In the genomic region with DNA sequence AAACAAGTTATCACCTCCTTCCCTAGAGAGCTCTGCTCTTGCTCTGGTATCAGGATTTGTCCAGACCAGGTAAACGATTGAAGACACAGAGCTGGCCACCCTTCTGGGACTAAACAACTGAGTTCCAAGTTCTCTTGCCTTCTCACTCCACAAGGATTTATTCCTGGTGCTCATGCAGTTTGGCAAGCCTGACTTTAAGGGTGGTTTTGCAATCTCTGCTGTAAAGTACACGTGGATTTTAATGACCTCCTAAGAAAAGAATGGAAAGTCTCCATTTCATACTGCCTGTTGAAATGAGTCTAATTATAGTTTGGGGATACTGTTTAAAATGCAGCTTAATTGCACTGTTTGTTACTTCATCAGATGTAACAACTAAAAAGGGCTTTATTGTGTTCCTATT, we compare ENCODE assay signal across 9 mouse cellular contexts. TPM values are rescaled to one million over a fixed set of nuclear protein-coding genes. Genes with fewer than 3 reads are reported as not detected.
DNase-seq lines count a peak whose midpoint lies in the region; ATAC-seq and TF ChIP-seq lines count a peak whose summit lies in the region.
"Had no signal": no experiment of that assay in that cellular context is flagged by ENCODE, and none has a peak within 500 bp of the region (broad histone marks: within the 10 kb centered on the region; RNA-seq: fewer than 3 reads in every experiment).

No protein-coding gene starts in this region.

- peak overlapping the region; percentile 73 for H3K4me3 ChIP-seq in erythroblast, embryonic 14.5 days (replicated peaks)
- no peak overlapping the region for H3K4me3 ChIP-seq in lung, postnatal 0 days (ENCODE audit: low read depth, low read length)
- H3K4me3 ChIP-seq in liver, embryonic 12.5 days: peak overlapping the region; percentile 98

- peaks cover 23% of the 10 kb centered on the region for H3K36me3 ChIP-seq in erythroblast, embryonic 14.5 days (ENCODE audit: control insufficient read depth)
- peaks cover 4% of the 10 kb centered on the region; the same call in 1 of the 2 replicates for H3K36me3 ChIP-seq in lung, postnatal 0 days (ENCODE audit: insufficient read depth, low read length)
- peaks cover 25% of the 10 kb centered on the region for H3K36me3 ChIP-seq in liver, embryonic 12.5 days

- no peak overlapping the region for H3K27ac ChIP-seq in lung, postnatal 0 days (ENCODE audit: low read length)
- H3K27ac ChIP-seq in liver, embryonic 12.5 days: no peak overlapping the region

- 22% methylated on average over 2 of the region's 2 CpGs for WGBS in lung, postnatal 0 days
- 23% methylated on average over 2 of the region's 2 CpGs for WGBS in liver, embryonic 12.5 days (ENCODE audit: insufficient replicate concordance)

- peaks cover 29% of the 10 kb centered on the region for H3K27me3 ChIP-seq in erythroblast, embryonic 14.5 days (ENCODE audit: control insufficient read depth)
- H3K27me3 ChIP-seq in lung, postnatal 0 days (replicated peaks; ENCODE audit: insufficient read depth, low read length): no peaks in the 10 kb centered on the region
- H3K27me3 ChIP-seq in liver, embryonic 12.5 days (replicated peaks): peaks cover 33% of the 10 kb centered on the region

- no peak overlapping the region for H3K9ac ChIP-seq in lung, postnatal 0 days (replicated peaks; ENCODE audit: low read depth)
- H3K9ac ChIP-seq in liver, embryonic 12.5 days: no peak overlapping the region; the same call in 1 of the 2 replicates

- H3K9me3 ChIP-seq in erythroblast, embryonic 14.5 days (ENCODE audit: control insufficient read depth, low read length): no peaks in the 10 kb centered on the region
- H3K9me3 ChIP-seq in lung, postnatal 0 days (ENCODE audit: low read length): no peaks in the 10 kb centered on the region
- H3K9me3 ChIP-seq in liver, embryonic 12.5 days (replicated peaks): no peaks in the 10 kb centered on the region

- peak; percentile 78 for DNase-seq in lung, postnatal 0 days (ENCODE audit: low spot score)
- no peak for DNase-seq in lung, adult 18-20 months
- DNase-seq in left cerebral cortex, adult 9 months (ENCODE audit: low spot score in 2 of 2): no peak
- DNase-seq: cerebellum, adult 8-10 months had no signal

- no peak for TF ChIP-seq CTCF in lung, postnatal 0 days (IDR thresholded peaks at IDR 0.05)

- TF ChIP-seq EP300 in lung, postnatal 0 days (IDR thresholded peaks at IDR 0.05): no peak

- ATAC-seq in erythroblast, adult 5-6 weeks (replicated peaks; ENCODE audit: low FRiP score, poor library complexity, severe bottlenecking): no peak
- no peak for ATAC-seq in lung, postnatal 0 days
- ATAC-seq in liver, embryonic 12.5 days: no peak
- ATAC-seq in megakaryocyte-erythroid progenitor cell, adult 5-6 weeks (replicated peaks; ENCODE audit: low FRiP score, low TSS enrichment, poor library complexity, severe bottlenecking): no peak
- no peak for ATAC-seq in megakaryocyte, adult 5-6 weeks (ENCODE audit: poor library complexity, severe bottlenecking)

- H3K4me2 ChIP-seq in lung, postnatal 0 days (replicated peaks; ENCODE audit: low read depth, low read length): no peak overlapping the region; the same call in 1 of the 2 replicates
- peak overlapping the region; percentile 90 for H3K4me2 ChIP-seq in liver, embryonic 12.5 days

- peaks cover 27% of the 10 kb centered on the region for H3K4me1 ChIP-seq in erythroblast, embryonic 14.5 days (ENCODE audit: control insufficient read depth)
- H3K4me1 ChIP-seq in lung, postnatal 0 days (ENCODE audit: insufficient read depth, low read depth, low read length): peaks cover 4% of the 10 kb centered on the region; the same call in 1 of the 2 replicates
- peaks cover 25% of the 10 kb centered on the region for H3K4me1 ChIP-seq in liver, embryonic 12.5 days

RNA-seq across cellular contexts. Expression of gene Eif4a3, which starts 1.1 kb away (rescaled TPM):
- 17.2 and 20.2 TPM in 2 replicates for polyA plus RNA-seq in erythroblast, embryonic 14.5 days (2012)
- total RNA-seq in erythroblast, adult 5-6 weeks (2015; ENCODE audit: low replicate concordance): 71.5 and 81.1 TPM in 2 replicates
- total RNA-seq in erythroblast, adult 5-6 weeks (2017; ENCODE audit: low replicate concordance): 44.6 and 45.7 TPM in 2 replicates
- polyA plus RNA-seq in lung, postnatal 0 days (2015; fragmentation: Nextera tagmentation; extraction: Ambion mirVana): 187 and 207 TPM in 2 replicates
- polyA plus RNA-seq in liver, embryonic 12.5 days (2016; fragmentation: Nextera tagmentation; extraction: Ambion mirVana): 247 and 262 TPM in 2 replicates
- total RNA-seq in megakaryocyte-erythroid progenitor cell, adult 5-6 weeks (2014; fragmentation: Nextera tagmentation): 294 and 360 TPM in 2 replicates
- total RNA-seq in megakaryocyte-erythroid progenitor cell, adult 5-6 weeks (2017): 206 and 229 TPM in 2 replicates
- total RNA-seq in megakaryocyte, adult 5-6 weeks (2015): 181 and 188 TPM in 2 replicates
- total RNA-seq in megakaryocyte, adult 5-6 weeks (2017): 147 TPM in 2 replicates

RNA-seq across cellular contexts. Expression of gene Card14, which starts 6.6 kb away (rescaled TPM):
- polyA plus RNA-seq in erythroblast, embryonic 14.5 days (2012): 0.01 TPM in 1 of 2 replicates, not detected in the other
- total RNA-seq in erythroblast, adult 5-6 weeks (2015; ENCODE audit: low replicate concordance): not detected in 2 replicates
- total RNA-seq in erythroblast, adult 5-6 weeks (2017; ENCODE audit: low replicate concordance): not detected in 2 replicates
- 0.06 TPM in 1 of 2 replicates, not detected in the other for polyA plus RNA-seq in lung, postnatal 0 days (2015; fragmentation: Nextera tagmentation; extraction: Ambion mirVana)
- polyA plus RNA-seq in liver, embryonic 12.5 days (2016; fragmentation: Nextera tagmentation; extraction: Ambion mirVana): 0.23 and 0.26 TPM in 2 replicates
- not detected in 2 replicates for total RNA-seq in megakaryocyte-erythroid progenitor cell, adult 5-6 weeks (2014; fragmentation: Nextera tagmentation)
- not detected in 2 replicates for total RNA-seq in megakaryocyte-erythroid progenitor cell, adult 5-6 weeks (2017)
- total RNA-seq in megakaryocyte, adult 5-6 weeks (2015): not detected in 2 replicates
- total RNA-seq in megakaryocyte, adult 5-6 weeks (2017): 0.04 TPM in 1 of 2 replicates, not detected in the other

RNA-seq across cellular contexts. Expression of gene Gaa, which starts 33.3 kb away (rescaled TPM):
- 1.2 and 1.5 TPM in 2 replicates for polyA plus RNA-seq in erythroblast, embryonic 14.5 days (2012)
- total RNA-seq in erythroblast, adult 5-6 weeks (2015; ENCODE audit: low replicate concordance): 4.6 and 10.6 TPM in 2 replicates
- 5.5 and 7.1 TPM in 2 replicates for total RNA-seq in erythroblast, adult 5-6 weeks (2017; ENCODE audit: low replicate concordance)
- polyA plus RNA-seq in lung, postnatal 0 days (2015; fragmentation: Nextera tagmentation; extraction: Ambion mirVana): 39.1 and 45.1 TPM in 2 replicates
- polyA plus RNA-seq in liver, embryonic 12.5 days (2016; fragmentation: Nextera tagmentation; extraction: Ambion mirVana): 26.4 and 27.3 TPM in 2 replicates
- total RNA-seq in megakaryocyte-erythroid progenitor cell, adult 5-6 weeks (2014; fragmentation: Nextera tagmentation): 33.7 and 44.1 TPM in 2 replicates
- 22.6 and 34.2 TPM in 2 replicates for total RNA-seq in megakaryocyte-erythroid progenitor cell, adult 5-6 weeks (2017)
- total RNA-seq in megakaryocyte, adult 5-6 weeks (2015): 9.3 and 16.5 TPM in 2 replicates
- total RNA-seq in megakaryocyte, adult 5-6 weeks (2017): 8.0 and 9.8 TPM in 2 replicates

RNA-seq across cellular contexts. Expression of gene Sgsh, which starts 54.4 kb away (rescaled TPM):
- polyA plus RNA-seq in erythroblast, embryonic 14.5 days (2012): 0.02 and 0.15 TPM in 2 replicates
- total RNA-seq in erythroblast, adult 5-6 weeks (2015; ENCODE audit: low replicate concordance): 0.77 and 4.2 TPM in 2 replicates
- 1.5 and 3.2 TPM in 2 replicates for total RNA-seq in erythroblast, adult 5-6 weeks (2017; ENCODE audit: low replicate concordance)
- 12.6 TPM in 2 replicates for polyA plus RNA-seq in lung, postnatal 0 days (2015; fragmentation: Nextera tagmentation; extraction: Ambion mirVana)
- 3.0 and 3.3 TPM in 2 replicates for polyA plus RNA-seq in liver, embryonic 12.5 days (2016; fragmentation: Nextera tagmentation; extraction: Ambion mirVana)
- 6.3 and 11.9 TPM in 2 replicates for total RNA-seq in megakaryocyte-erythroid progenitor cell, adult 5-6 weeks (2014; fragmentation: Nextera tagmentation)
- 3.6 and 5.1 TPM in 2 replicates for total RNA-seq in megakaryocyte-erythroid progenitor cell, adult 5-6 weeks (2017)
- total RNA-seq in megakaryocyte, adult 5-6 weeks (2015): 12.9 and 15.0 TPM in 2 replicates
- 12.9 and 15.8 TPM in 2 replicates for total RNA-seq in megakaryocyte, adult 5-6 weeks (2017)

RNA-seq across cellular contexts. Expression of gene Slc26a11, which starts 54.4 kb away (rescaled TPM):
- polyA plus RNA-seq in erythroblast, embryonic 14.5 days (2012): not detected in 2 replicates
- not detected in 2 replicates for total RNA-seq in erythroblast, adult 5-6 weeks (2015; ENCODE audit: low replicate concordance)
- 0.70 TPM in 1 of 2 replicates, not detected in the other for total RNA-seq in erythroblast, adult 5-6 weeks (2017; ENCODE audit: low replicate concordance)
- 11.6 and 12.0 TPM in 2 replicates for polyA plus RNA-seq in lung, postnatal 0 days (2015; fragmentation: Nextera tagmentation; extraction: Ambion mirVana)
- 2.6 and 2.9 TPM in 2 replicates for polyA plus RNA-seq in liver, embryonic 12.5 days (2016; fragmentation: Nextera tagmentation; extraction: Ambion mirVana)
- 1.7 and 4.4 TPM in 2 replicates for total RNA-seq in megakaryocyte-erythroid progenitor cell, adult 5-6 weeks (2014; fragmentation: Nextera tagmentation)
- 0.65 and 1.5 TPM in 2 replicates for total RNA-seq in megakaryocyte-erythroid progenitor cell, adult 5-6 weeks (2017)
- 4.8 and 6.0 TPM in 2 replicates for total RNA-seq in megakaryocyte, adult 5-6 weeks (2015)
- 1.2 and 3.4 TPM in 2 replicates for total RNA-seq in megakaryocyte, adult 5-6 weeks (2017)
